Mouse (Mus musculus) right cerebral cortex, adult 18-20 months (tissue): ENCODE data around the gene Ccpg1.

Experiments used
- DNase-seq: peaks from one replicate; pipeline ENCODE4 v3.0.0; 2022; ENCODE audit warnings: mixed read lengths

Gene Ccpg1

DNA sequence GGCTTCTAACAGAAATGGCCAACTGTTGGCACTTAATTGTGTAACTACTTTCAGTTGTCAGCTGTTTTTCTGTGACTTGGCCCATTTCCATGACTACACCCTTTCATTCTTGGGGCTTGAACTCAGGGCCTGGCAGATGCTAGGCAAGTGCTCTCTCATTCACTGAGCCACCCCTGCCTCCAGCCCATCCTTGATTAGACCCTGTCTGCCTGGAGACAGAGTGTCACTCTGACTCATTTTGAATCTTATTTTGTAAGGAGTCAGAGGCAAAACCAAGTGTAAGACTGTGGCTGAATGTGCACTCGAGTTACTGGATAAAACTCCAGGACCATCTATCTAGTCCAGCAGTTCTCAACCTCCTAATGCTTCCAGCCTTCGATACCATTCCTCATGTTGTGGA is 62.7 kb downstream of the Ccpg1 start:
- DNase-seq = no peak

DNA sequence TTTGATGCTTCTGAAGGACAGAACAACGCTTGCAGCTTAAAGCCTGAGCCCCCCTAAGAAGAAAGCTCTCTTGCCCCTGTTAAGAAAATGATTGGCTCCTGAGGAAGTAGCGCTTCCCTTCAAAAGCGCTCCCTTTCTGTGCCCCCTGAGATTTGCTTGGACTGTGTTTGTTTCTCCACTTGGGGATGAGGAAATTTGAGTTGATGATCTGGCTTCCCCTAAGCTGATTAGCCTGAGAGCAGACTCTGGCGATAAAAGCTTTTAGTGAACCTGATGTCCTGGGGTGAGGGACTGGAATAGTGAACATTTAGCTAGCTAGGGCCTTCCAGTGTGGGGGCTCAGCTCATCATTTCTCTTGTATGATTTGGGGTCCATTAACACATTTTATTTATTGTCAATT is 63.7 kb downstream of the Ccpg1 start:
- no peak for DNase-seq

DNA sequence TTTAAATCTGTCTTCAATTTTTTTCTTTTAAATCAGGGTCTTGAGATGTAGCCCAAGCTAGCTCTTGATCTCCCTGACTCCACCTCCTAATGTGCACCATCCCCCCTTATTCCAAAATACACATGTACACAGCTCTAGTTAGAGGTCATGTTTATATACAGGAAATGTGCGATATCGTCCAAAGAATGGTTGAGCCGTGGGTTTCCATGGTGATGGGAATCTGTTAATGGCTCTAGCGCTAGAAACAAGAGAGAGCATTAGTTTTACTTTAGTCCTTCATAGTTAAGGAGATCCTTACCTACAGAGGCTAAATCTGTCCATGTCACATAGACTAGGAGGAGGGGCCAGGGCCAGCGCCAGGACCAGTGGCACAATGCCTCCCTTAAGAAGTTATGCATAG is 64.6 kb downstream of the Ccpg1 start:
- no peak for DNase-seq

DNA sequence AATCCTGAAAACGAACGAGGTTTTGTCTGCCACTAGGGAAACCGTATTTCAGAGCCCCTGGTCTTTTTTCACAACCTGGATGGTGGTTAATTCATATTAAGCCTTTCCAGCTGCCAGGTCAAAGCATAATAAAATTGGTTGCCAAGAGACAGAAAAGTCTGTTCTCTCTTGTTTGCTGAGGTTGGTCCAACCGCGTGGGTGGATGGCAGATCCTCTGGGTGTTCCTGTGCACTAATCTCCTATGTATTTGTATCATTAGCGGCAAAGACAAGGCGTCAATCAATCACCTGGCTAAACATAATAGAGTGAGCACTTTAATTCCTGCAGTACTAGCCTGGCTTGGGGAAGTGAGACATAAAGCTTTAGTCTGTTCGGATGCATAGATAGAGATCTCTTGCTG is 65.4 kb downstream of the Ccpg1 start:
- no peak for DNase-seq

DNA sequence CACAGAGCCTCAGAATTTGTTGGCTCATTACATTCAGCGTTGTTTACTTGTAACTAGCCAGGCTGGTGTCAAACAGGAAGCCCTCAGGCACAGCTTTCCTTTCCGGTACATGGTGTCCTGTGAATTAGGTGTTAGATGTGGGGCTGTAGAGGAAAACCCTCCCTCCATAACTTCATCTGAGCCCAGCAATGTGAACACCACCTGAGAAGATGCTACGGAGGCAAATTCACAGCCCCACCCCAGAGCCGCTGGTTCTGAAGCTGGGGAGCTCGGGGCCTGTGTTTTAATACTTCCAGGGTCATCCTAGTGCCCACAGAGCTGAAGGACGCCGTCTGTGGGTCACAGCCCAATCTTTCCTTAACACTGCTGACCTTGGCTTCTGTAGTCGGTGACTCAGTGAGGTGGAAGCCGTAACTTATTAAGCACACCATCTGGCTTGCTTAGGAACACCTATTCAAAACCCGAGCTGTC is 70.2 kb downstream of the Ccpg1 start:
- DNase-seq = no peak

DNA sequence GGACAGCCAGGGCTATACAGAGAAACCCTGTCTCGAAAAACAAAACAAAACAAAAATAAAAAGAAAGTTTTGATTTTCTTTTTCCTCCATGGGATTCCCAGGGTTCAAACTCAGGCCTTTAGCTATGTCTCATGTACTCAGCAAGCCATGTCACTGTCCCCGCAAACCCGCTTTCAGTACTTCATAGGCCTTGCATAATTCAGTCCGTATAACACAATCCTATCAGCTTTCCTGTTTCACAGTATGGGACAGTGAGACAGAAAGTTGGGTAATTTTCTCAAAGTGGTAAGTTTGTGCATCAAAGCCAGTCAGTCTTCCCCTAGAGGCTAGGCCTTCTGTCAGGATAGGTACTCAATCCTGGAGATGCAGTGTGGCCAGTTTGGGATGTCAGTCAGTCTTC is 74.0 kb downstream of the Ccpg1 start:
- DNase-seq = no peak

DNA sequence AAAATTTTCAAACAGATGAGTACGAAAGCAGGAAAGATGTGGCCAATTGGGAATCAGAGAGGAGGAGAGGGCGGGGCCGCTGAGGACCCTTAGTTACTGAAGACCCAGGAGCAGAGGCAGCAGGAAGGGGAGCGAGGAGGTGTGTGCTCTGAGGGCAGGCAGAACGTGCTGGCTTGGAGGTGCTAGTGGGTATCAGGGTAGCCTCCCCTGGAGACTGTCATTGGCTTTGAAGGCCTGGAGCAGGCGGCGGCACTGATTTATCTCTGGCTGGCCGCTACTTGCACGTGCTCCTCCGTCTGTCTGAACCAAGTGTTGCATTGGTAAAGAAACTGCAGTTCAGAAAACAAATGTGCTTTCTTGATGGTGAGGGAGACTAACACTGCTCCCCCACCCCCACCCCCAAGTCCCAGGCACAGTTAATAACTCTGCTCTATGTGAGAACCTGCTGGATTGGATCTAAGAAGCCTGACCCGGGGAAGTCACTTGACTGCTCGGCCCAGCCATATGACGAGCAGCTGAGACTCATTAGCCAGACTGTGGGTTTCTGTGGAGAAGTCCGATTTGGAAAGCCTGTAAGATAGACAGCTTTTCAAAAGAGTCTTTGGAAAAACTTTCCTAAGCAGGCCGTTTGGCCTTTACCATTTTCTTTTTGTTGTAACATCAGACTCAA is 78.5 kb downstream of the Ccpg1 start:
- DNase-seq = no peak
